Mouse (Mus musculus) limb, embryonic 14.5 days (tissue): ENCODE measurements around the gene Hoxd10. TPM values are rescaled to one million over a fixed set of nuclear protein-coding genes. Genes with fewer than 3 reads are reported as not detected.

Source experiments
- ATAC-seq: fragments of 200-750 bp; cut with Nextera tagmentation; 2 replicates; pipeline ENCODE4 v1.8.0; 2017; ENCODE audit warnings: low read depth, moderate number of reproducible peaks, moderate TSS enrichment; ENCODE audit not compliant: low FRiP score
- DNase-seq: peaks from one replicate; pipeline ENCODE4 v3.0.0-alpha.2; 2015; ENCODE audit warnings: low spot score
- H3K27ac ChIP-seq: fragments of 300-500 bp; sonication (generic); replicated peaks from 2 replicates; pipeline ENCODE4 v1.5.1; 2014; ENCODE audit warnings: low read depth, mild to moderate bottlenecking, low read length, moderate library complexity, mixed read lengths
- H3K27me3 ChIP-seq: fragments of 300-500 bp; sonication (generic); 2 replicates; pipeline ENCODE4 v1.6.1; 2014; ENCODE audit warnings: low read length, mixed read lengths; ENCODE audit not compliant: control insufficient read depth, insufficient read depth
- H3K36me3 ChIP-seq: fragments of 300-500 bp; sonication (generic); 2 replicates; pipeline ENCODE4 v1.6.1; 2014; ENCODE audit warnings: mild to moderate bottlenecking, low read length, moderate library complexity, mixed read lengths; ENCODE audit not compliant: control insufficient read depth, insufficient read depth
- H3K4me1 ChIP-seq: fragments of 300-500 bp; sonication (generic); 2 replicates; pipeline ENCODE4 v1.6.1; 2014; ENCODE audit warnings: antibody characterized with exemption, low read length, mixed read lengths; ENCODE audit not compliant: control insufficient read depth, insufficient read depth
- H3K4me2 ChIP-seq: fragments of 300-500 bp; sonication (generic); replicated peaks from 2 replicates; pipeline ENCODE4 v1.6.1; 2014; ENCODE audit warnings: low read depth, mild to moderate bottlenecking, low read length, moderate library complexity; ENCODE audit not compliant: severe bottlenecking
- H3K4me3 ChIP-seq: fragments of 300-500 bp; sonication (generic); replicated peaks from 2 replicates; pipeline ENCODE4 v1.5.1; 2014; ENCODE audit warnings: low read length
- H3K9ac ChIP-seq: fragments of 300-500 bp; sonication (generic); 2 replicates; pipeline ENCODE4 v1.6.1; 2014; ENCODE audit warnings: mild to moderate bottlenecking, low read depth, low read length, moderate library complexity; ENCODE audit not compliant: severe bottlenecking
- H3K9me3 ChIP-seq: fragments of 300-500 bp; sonication (generic); 2 replicates; pipeline ENCODE4 v1.6.1; 2016; ENCODE audit warnings: low read length; ENCODE audit not compliant: control insufficient read depth
- POLR2A ChIP-seq: fragments of 200-500 bp; IDR thresholded peaks from 2 replicates; pipeline ENCODE4 v1.8.0; 2012; ENCODE audit warnings: inconsistent platforms, mild to moderate bottlenecking, moderate library complexity, borderline replicate concordance; ENCODE audit not compliant: insufficient read depth, insufficient read length; ENCODE audit errors: extremely low read depth
- WGBS: fragments of 180-500 bp; shearing (Covaris S2); extraction: QIAGEN DNeasy Blood & Tissue Kit; methylation state at CpG from one replicate; pipeline ENCODE4 v1.1.7; 2014; 5-methylcytosine and 5-hydroxymethylcytosine counted together
- polyA plus RNA-seq, 2 experiments: library from polyadenylated mRNA; depleted of rRNA in 1 of 2; stranded (reverse) in 1 of 2; unstranded in 1 of 2; fragments of >200 nt; fragmentation: Nextera tagmentation in 1 of 2; extraction: Ambion mirVana in 1 of 2; gene quantifications; 2 replicates each; pipeline versions ENCODE4 v1.2.1 to v1.2.3; 2012 to 2014

Hoxd10 gene
- polyA plus RNA-seq, 2 experiments, result 18.3 to 39.4 TPM

GRCm38 (mm10) chr2:74690338-74690716, 1.4 kb upstream of the Hoxd10 start:
- no peak for ATAC-seq
- peak overlapping the region; percentile 96 for H3K4me2 ChIP-seq
- peak overlapping the region; percentile 88 for H3K27ac ChIP-seq
- H3K36me3 ChIP-seq, result peaks cover 29% of the 10 kb centered on the region
- TF ChIP-seq POLR2A, result no peak
- H3K4me1 ChIP-seq, result peaks cover 21% of the 10 kb centered on the region
- H3K4me3 ChIP-seq, result peak overlapping the region; percentile 74
- H3K9me3 ChIP-seq, result no peaks in the 10 kb centered on the region
- no peak for DNase-seq
- 9% methylated on average over 8 of the region's 8 CpGs for WGBS
- H3K9ac ChIP-seq, result peak overlapping the region; percentile 91
- H3K27me3 ChIP-seq, result peaks cover 29% of the 10 kb centered on the region

GRCm38 (mm10) chr2:74691995-74692807, 477 bp downstream of the Hoxd10 start:
- peak overlapping the region; percentile 91 for H3K9ac ChIP-seq
- H3K4me3 ChIP-seq, result peak overlapping the region; percentile 74
- H3K27ac ChIP-seq, result peak overlapping the region; percentile 75
- peak overlapping the region; percentile 96 for H3K4me2 ChIP-seq
- no peak for DNase-seq
- peak; percentile 7; the same call in 1 of the 2 replicates for ATAC-seq
- TF ChIP-seq POLR2A, result no peak
- no peaks in the 10 kb centered on the region for H3K9me3 ChIP-seq
- H3K36me3 ChIP-seq, result peaks cover 27% of the 10 kb centered on the region
- WGBS, result 4% methylated on average over 35 of the region's 35 CpGs
- H3K4me1 ChIP-seq, result peaks cover 38% of the 10 kb centered on the region
- H3K27me3 ChIP-seq, result peaks cover 33% of the 10 kb centered on the region

GRCm38 (mm10) chr2:74692808-74693431, 1.2 kb downstream of the Hoxd10 start:
- no peak for TF ChIP-seq POLR2A
- Histone ChIP-seq H3K36me3 (peaks cover 20% of the 10 kb centered on the region), H3K4me3 (peak overlapping the region; percentile 74), H3K9ac (peak overlapping the region; percentile 91), H3K27ac (peak overlapping the region; percentile 75), H3K4me2 (peak overlapping the region; percentile 96), H3K4me1 (peaks cover 38% of the 10 kb centered on the region), H3K27me3 (peaks cover 33% of the 10 kb centered on the region), H3K9me3 (no peaks in the 10 kb centered on the region)
- 12% methylated on average over 20 of the region's 20 CpGs for WGBS
- ATAC-seq (no peak), DNase-seq (no peak)

GRCm38 (mm10) chr2:74693432-74693827, 1.7 kb downstream of the Hoxd10 start:
- 18% methylated on average over 4 of the region's 4 CpGs for WGBS
- peak overlapping the region; percentile 69 for H3K27ac ChIP-seq
- no peaks in the 10 kb centered on the region for H3K9me3 ChIP-seq
- peak overlapping the region; percentile 91 for H3K9ac ChIP-seq
- H3K4me1 ChIP-seq, result peaks cover 41% of the 10 kb centered on the region
- ATAC-seq, result no peak
- peak overlapping the region; percentile 96 for H3K4me2 ChIP-seq
- peaks cover 20% of the 10 kb centered on the region for H3K36me3 ChIP-seq
- DNase-seq, result no peak
- H3K27me3 ChIP-seq, result peaks cover 33% of the 10 kb centered on the region
- TF ChIP-seq POLR2A, result no peak
- peak overlapping the region; percentile 74 for H3K4me3 ChIP-seq

GRCm38 (mm10) chr2:74694066-74694465, 2.3 kb downstream of the Hoxd10 start:
- H3K9ac ChIP-seq, result peak overlapping the region; percentile 91; the same call in 1 of the 2 replicates
- H3K4me2 ChIP-seq, result peak overlapping the region; percentile 96
- peak overlapping the region; percentile 69; the same call in 1 of the 2 replicates for H3K27ac ChIP-seq
- H3K36me3 ChIP-seq, result peaks cover 20% of the 10 kb centered on the region
- no peaks in the 10 kb centered on the region for H3K9me3 ChIP-seq
- ATAC-seq (no peak), DNase-seq (no peak)
- TF ChIP-seq POLR2A, result no peak
- peak overlapping the region; percentile 74 for H3K4me3 ChIP-seq
- peaks cover 44% of the 10 kb centered on the region for H3K4me1 ChIP-seq
- peaks cover 35% of the 10 kb centered on the region for H3K27me3 ChIP-seq
- 8% methylated on average over 16 of the region's 16 CpGs for WGBS
